8 mouse cellular contexts compared by ENCODE assay signal in the genomic region with DNA sequence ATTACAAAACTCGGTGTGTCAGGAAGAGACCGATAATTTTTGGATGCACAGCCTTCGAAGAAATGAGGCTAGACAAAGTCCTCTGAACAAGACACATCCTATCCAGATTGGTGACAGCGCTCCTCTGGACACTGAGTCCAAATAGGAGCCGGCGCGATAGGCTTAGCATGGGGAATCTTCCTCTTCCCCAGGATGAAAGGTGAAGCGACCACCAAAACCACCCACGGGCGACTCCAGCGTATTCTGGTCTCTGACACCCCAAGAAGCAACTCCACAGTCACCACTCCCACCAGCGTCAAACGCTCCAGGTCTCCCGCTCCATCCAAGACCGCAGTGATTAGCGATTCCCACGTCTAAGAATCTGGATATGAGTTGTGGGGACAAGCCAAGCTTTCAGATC. TPM values are rescaled to one million over a fixed set of nuclear protein-coding genes. Genes with fewer than 3 reads are reported as not detected.
DNase-seq lines count a peak whose midpoint lies in the region; ATAC-seq and TF ChIP-seq lines count a peak whose summit lies in the region.

No protein-coding gene starts in this region.

- no peaks in the 10 kb centered on the region for H3K79me2 ChIP-seq in heart, adult 2 months (replicated peaks; ENCODE audit: control insufficient read depth, insufficient read depth, low read length)

- H3K36me3 ChIP-seq in heart, adult 2 months (ENCODE audit: control insufficient read depth, insufficient read depth, low read length), result no peaks in the 10 kb centered on the region
- no peaks in the 10 kb centered on the region for H3K36me3 ChIP-seq in ES-E14 (ENCODE audit: control insufficient read depth, insufficient read depth, low read length, poor library complexity, severe bottlenecking)
- H3K36me3 ChIP-seq in heart, embryonic 14.5 days (ENCODE audit: control insufficient read depth, insufficient read depth, low read length), result no peaks in the 10 kb centered on the region
- H3K36me3 ChIP-seq in liver, postnatal 0 days (replicated peaks; ENCODE audit: insufficient read depth, low read length), result no peaks in the 10 kb centered on the region

- in situ Hi-C loops in ES-E14 (cut with MboI; ENCODE audit: low sequenced_read_pairs in 2 of 2, unreplicated experiment in 2 of 2), result no loop called here

- peak overlapping the region; percentile 85 for H3K4me3 ChIP-seq in heart, adult 2 months
- H3K4me3 ChIP-seq in ES-E14 (ENCODE audit: insufficient read depth in 1 of 2, low read depth in 1 of 2, low read length in 2 of 2, poor library complexity in 1 of 2, severe bottlenecking in 1 of 2), result peak overlapping the region; percentile 79 to 98
- H3K4me3 ChIP-seq in heart, embryonic 14.5 days (ENCODE audit: control insufficient read depth in 1 of 2, insufficient read depth in 1 of 2, low read depth in 1 of 2, low read length in 2 of 2), result peak overlapping the region; percentile 65 to 74
- H3K4me3 ChIP-seq in liver, postnatal 0 days (ENCODE audit: low read depth, low read length), result peak overlapping the region; percentile 59; the same call in 1 of the 2 replicates

- DNase-seq in heart, adult 2 months, result peak in 1 of 2 experiments; percentile 33
- no peak for DNase-seq in heart, postnatal 4 days
- DNase-seq in ES-E14 (ENCODE audit: low read depth, low spot score), result no peak
- DNase-seq in liver, postnatal 0 days, result no peak
- DNase-seq in urinary bladder, postnatal 25 days (ENCODE audit: low spot score), result no peak
- no peak for DNase-seq in thymus, adult 18-20 months
- no peak for DNase-seq in layer of hippocampus, adult 18-20 months (ENCODE audit: low spot score in 2 of 2)

- H3K9me3 ChIP-seq in ES-E14 (ENCODE audit: control insufficient read depth, insufficient read depth, low read depth, low read length), result no peaks in the 10 kb centered on the region
- no peaks in the 10 kb centered on the region for H3K9me3 ChIP-seq in heart, embryonic 14.5 days (ENCODE audit: control insufficient read depth, low read length)
- no peaks in the 10 kb centered on the region for H3K9me3 ChIP-seq in liver, postnatal 0 days (ENCODE audit: low read length)

- no peak for ATAC-seq in heart, embryonic 14.5 days (ENCODE audit: insufficient number of reproducible peaks, insufficient read depth, low FRiP score, low read depth)
- no peak for ATAC-seq in liver, postnatal 0 days

- TF ChIP-seq EP300 in heart, adult 2 months (IDR thresholded peaks at IDR 0.05; ENCODE audit: insufficient read depth, low read depth, low read length), result no peak
- TF ChIP-seq EP300 in liver, postnatal 0 days (IDR thresholded peaks at IDR 0.05; ENCODE audit: low read depth), result no peak

- peaks cover 8% of the 10 kb centered on the region; the same call in 1 of the 2 replicates for H3K27me3 ChIP-seq in heart, adult 2 months (ENCODE audit: control insufficient read depth, insufficient read depth, low read length)
- peaks cover 28% of the 10 kb centered on the region for H3K27me3 ChIP-seq in heart, embryonic 14.5 days (ENCODE audit: control insufficient read depth, insufficient read depth, low read length)
- peaks cover 50% of the 10 kb centered on the region for H3K27me3 ChIP-seq in liver, postnatal 0 days (ENCODE audit: insufficient read depth, low read length)

- peak overlapping the region; percentile 93 for H3K9ac ChIP-seq in heart, adult 2 months (ENCODE audit: low read depth, low read length)
- H3K9ac ChIP-seq in ES-E14 (ENCODE audit: insufficient read depth, low read depth, low read length, poor library complexity, severe bottlenecking), result no peak overlapping the region
- peak overlapping the region; percentile 74 for H3K9ac ChIP-seq in heart, embryonic 14.5 days (ENCODE audit: low read length)
- H3K9ac ChIP-seq in liver, postnatal 0 days (replicated peaks), result no peak overlapping the region

- TF ChIP-seq CTCF in heart, adult 2 months (IDR thresholded peaks at IDR 0.05), result no peak
- TF ChIP-seq CTCF in liver, postnatal 0 days (IDR thresholded peaks at IDR 0.05; ENCODE audit: low read depth), result no peak

- H3K27ac ChIP-seq in heart, adult 2 months, result peak overlapping the region; percentile 81
- no peak overlapping the region for H3K27ac ChIP-seq in ES-E14 (ENCODE audit: insufficient read depth, low read depth, low read length, poor library complexity, severe bottlenecking)
- no peak overlapping the region for H3K27ac ChIP-seq in heart, embryonic 14.5 days (replicated peaks in 1 of 2; ENCODE audit: control insufficient read depth in 1 of 2, insufficient read depth in 1 of 2, low read depth in 2 of 2, low read length in 2 of 2)
- no peak overlapping the region for H3K27ac ChIP-seq in liver, postnatal 0 days (ENCODE audit: low read depth)

- intact Hi-C loops in heart, adult 2 months (cut with DNase I), result loop anchor here (1.0 to 5.0 kb wide), 3 partner anchors 61 to 159 kb away; no protein-coding TSS in a partner anchor

- peak overlapping the region; percentile 93 for H3K4me2 ChIP-seq in heart, embryonic 14.5 days (ENCODE audit: low read length)
- peak overlapping the region; percentile 88; the same call in 1 of the 2 replicates for H3K4me2 ChIP-seq in liver, postnatal 0 days (ENCODE audit: low read depth, low read length)

- 3% methylated on average over 17 of the region's 17 CpGs for WGBS in heart, adult 2 months
- WGBS in heart, embryonic 14.5 days, result 2% methylated on average over 17 of the region's 17 CpGs
- 2% methylated on average over 17 of the region's 17 CpGs for WGBS in liver, postnatal 0 days (ENCODE audit: insufficient replicate concordance)

- TF ChIP-seq POLR2A in heart, adult 2 months (IDR thresholded peaks at IDR 0.05; ENCODE audit: insufficient read depth, low read depth, low read length), result no peak

- peaks cover 2% of the 10 kb centered on the region for H3K4me1 ChIP-seq in heart, adult 2 months (ENCODE audit: control insufficient read depth, insufficient read depth, low read length)
- peaks cover 0 to 2% of the 10 kb centered on the region in 2 experiments; a peak in 2 of 4 replicates for H3K4me1 ChIP-seq in ES-E14 (ENCODE audit: control insufficient read depth in 2 of 2, insufficient read depth in 2 of 2, low read length in 2 of 2, poor library complexity in 1 of 2)
- H3K4me1 ChIP-seq in heart, embryonic 14.5 days (ENCODE audit: control insufficient read depth in 2 of 2, insufficient read depth in 2 of 2, low read length in 2 of 2), result peaks cover 9 to 10% of the 10 kb centered on the region in 2 experiments; a peak in 3 of 4 replicates
- peaks cover 13% of the 10 kb centered on the region for H3K4me1 ChIP-seq in liver, postnatal 0 days (ENCODE audit: insufficient read depth)

TF ChIP-seq in ES-E14, 5 proteins besides CTCF, POLR2A, EP300 and RAD21:
- TF ChIP-seq MAFK (IDR thresholded peaks at IDR 0.05; ENCODE audit: insufficient read depth, low read depth, low read length) (no peak), ZC3H11A (IDR thresholded peaks at IDR 0.05; ENCODE audit: borderline replicate concordance, low read depth, low read length) (no peak), CHD2 (IDR thresholded peaks at IDR 0.05; ENCODE audit: low read depth, low read length) (no peak), ZNF384 (IDR thresholded peaks at IDR 0.05; ENCODE audit: low read depth, low read length) (no peak), HCFC1 (IDR thresholded peaks at IDR 0.05; ENCODE audit: borderline replicate concordance, insufficient read depth, low read length) (no peak)

RNA-seq across cellular contexts. Expression of a gene that starts 1.1 kb away (rescaled TPM):
- 10 to 100 TPM; 23.6 to 33.1 TPM for total RNA-seq in heart, adult 2 months (2021)
- 8.5 and 13.8 TPM in 2 replicates for polyA plus RNA-seq in heart, adult 2 months (2012; rRNA removed)
- total RNA-seq in heart, postnatal 4 days (2021), result 10 to 100 TPM; 80.4 to 89.0 TPM
- total RNA-seq in ES-E14 (2012; rRNA removed), result 8.3 and 9.5 TPM in 2 replicates
- 50.2 and 54.1 TPM in 2 replicates for polyA plus RNA-seq in heart, embryonic 14.5 days (2014; fragmentation: Nextera tagmentation; extraction: Ambion mirVana)
- 2.6 and 2.8 TPM in 2 replicates for polyA plus RNA-seq in liver, postnatal 0 days (2015; fragmentation: Nextera tagmentation; extraction: Ambion mirVana)
- 10 to 100 TPM; 60.1 to 68.2 TPM for total RNA-seq in layer of hippocampus, adult 18-20 months (2021)

Comparison
In these comparisons a context has a peak if more than half of its experiments do, and no peak if none do; other contexts are left out.
1. H3K9ac ChIP-seq: peak in heart, adult 2 months (single experiment) and heart, embryonic 14.5 days (single experiment); none in ES-E14 (single experiment) and liver, postnatal 0 days (single experiment).
2. Peak in every context shown above with its lines, with median percentiles within 50 percentile points of each other: H3K4me3 ChIP-seq.